Mouse (Mus musculus): ENCODE measurements around the gene Cic. TPM values are rescaled to one million over a fixed set of nuclear protein-coding genes. Genes with fewer than 3 reads are reported as not detected.

The Cic gene
- polyA plus RNA-seq, 1 experiment from 2014 or later: 36.0 TPM

GRCm38 (mm10) chr7:25301063-25301462 lies 33.6 kb downstream of the Cic start, which contains the start of gene Prr19:
Gene Prr19 (plus strand): TSS chr7:25301411.
- no peak within 1 kb of the TSS for H3K9ac ChIP-seq (ENCODE audit: low read depth, low read length)
- H3K27ac ChIP-seq (ENCODE audit: low read depth, low read length): no peak within 1 kb of the TSS
- no peak; the same call in 1 of the 2 replicates for ATAC-seq (ENCODE audit: low FRiP score, low TSS enrichment)
- peaks cover under 1% of the 10 kb centered on the region; the same call in 1 of the 2 replicates for H3K36me3 ChIP-seq (ENCODE audit: control insufficient read depth, insufficient read depth, low read length)
- 62% methylated on average over 19 of the region's 19 CpGs for WGBS
- peaks cover 14% of the 10 kb centered on the region for H3K4me1 ChIP-seq (ENCODE audit: control insufficient read depth, insufficient read depth, low read length)
- H3K27me3 ChIP-seq (ENCODE audit: control insufficient read depth, insufficient read depth, low read length): no peaks in the 10 kb centered on the region
- H3K4me2 ChIP-seq (replicated peaks; ENCODE audit: low read depth, low read length): no peak within 1 kb of the TSS
- no peaks in the 10 kb centered on the region for H3K9me3 ChIP-seq (ENCODE audit: control insufficient read depth, low read length)
- H3K4me3 ChIP-seq (ENCODE audit: low read length): no peak within 1 kb of the TSS

GRCm38 (mm10) chr7:25303003-25303684 lies 35.6 kb downstream of the Cic start:
- 68% methylated on average over 9 of the region's 9 CpGs for WGBS
- H3K9ac ChIP-seq (ENCODE audit: low read depth, low read length): no peak overlapping the region

GRCm38 (mm10) chr7:25303685-25304006 lies 36.1 kb downstream of the Cic start:
- Histone ChIP-seq H3K36me3 (ENCODE audit: control insufficient read depth, insufficient read depth, low read length) (no peaks in the 10 kb centered on the region), H3K27me3 (ENCODE audit: control insufficient read depth, insufficient read depth, low read length) (peaks cover 5% of the 10 kb centered on the region; the same call in 1 of the 2 replicates), H3K4me1 (ENCODE audit: control insufficient read depth, insufficient read depth, low read length) (peaks cover 6% of the 10 kb centered on the region; the same call in 1 of the 2 replicates), H3K9ac (ENCODE audit: low read depth, low read length) (no peak overlapping the region), H3K4me2 (replicated peaks; ENCODE audit: low read depth, low read length) (no peak overlapping the region), H3K27ac (ENCODE audit: low read depth, low read length) (no peak overlapping the region), H3K9me3 (ENCODE audit: control insufficient read depth, low read length) (no peaks in the 10 kb centered on the region), H3K4me3 (ENCODE audit: low read length) (no peak overlapping the region)
- no peak for ATAC-seq (ENCODE audit: low FRiP score, low TSS enrichment)
- 85% methylated on average over 3 of the region's 3 CpGs for WGBS

More at GRCm38 (mm10) chr7:25303003-25303684, 35.6 kb downstream of the Cic start:
- Histone ChIP-seq H3K9me3 (ENCODE audit: control insufficient read depth, low read length) (no peaks in the 10 kb centered on the region), H3K4me2 (replicated peaks; ENCODE audit: low read depth, low read length) (no peak overlapping the region), H3K36me3 (ENCODE audit: control insufficient read depth, insufficient read depth, low read length) (no peaks in the 10 kb centered on the region), H3K4me1 (ENCODE audit: control insufficient read depth, insufficient read depth, low read length) (peaks cover 6% of the 10 kb centered on the region; the same call in 1 of the 2 replicates), H3K27me3 (ENCODE audit: control insufficient read depth, insufficient read depth, low read length) (peaks cover 5% of the 10 kb centered on the region; the same call in 1 of the 2 replicates), H3K27ac (ENCODE audit: low read depth, low read length) (no peak overlapping the region), H3K4me3 (ENCODE audit: low read length) (no peak overlapping the region)
- ATAC-seq (ENCODE audit: low FRiP score, low TSS enrichment): no peak

GRCm38 (mm10) chr7:25305481-25305880 lies 38.0 kb downstream of the Cic start:
- H3K4me1 ChIP-seq (ENCODE audit: control insufficient read depth, insufficient read depth, low read length): peaks cover 6% of the 10 kb centered on the region; the same call in 1 of the 2 replicates
- H3K36me3 ChIP-seq (ENCODE audit: control insufficient read depth, insufficient read depth, low read length): no peaks in the 10 kb centered on the region
- peaks cover 5% of the 10 kb centered on the region; the same call in 1 of the 2 replicates for H3K27me3 ChIP-seq (ENCODE audit: control insufficient read depth, insufficient read depth, low read length)
- ATAC-seq (ENCODE audit: low FRiP score, low TSS enrichment): no peak
- no peak overlapping the region; the same call in 1 of the 2 replicates for H3K9ac ChIP-seq (ENCODE audit: low read depth, low read length)
- H3K27ac ChIP-seq (ENCODE audit: low read depth, low read length): no peak overlapping the region
- peak overlapping the region; percentile 71 for H3K4me2 ChIP-seq (replicated peaks; ENCODE audit: low read depth, low read length)
- WGBS: 2% methylated on average over 2 of the region's 2 CpGs
- no peaks in the 10 kb centered on the region for H3K9me3 ChIP-seq (ENCODE audit: control insufficient read depth, low read length)
- H3K4me3 ChIP-seq (ENCODE audit: low read length): peak overlapping the region; percentile 37

GRCm38 (mm10) chr7:25305956-25306613 lies 38.6 kb downstream of the Cic start, which contains the start of gene Tmem145:
Gene Tmem145 (plus strand): TSS chr7:25306106.
- Histone ChIP-seq H3K4me3 (ENCODE audit: low read length) (peak within 1 kb of the TSS; percentile 37), H3K27me3 (ENCODE audit: control insufficient read depth, insufficient read depth, low read length) (peaks cover 5% of the 10 kb centered on the region; the same call in 1 of the 2 replicates), H3K4me1 (ENCODE audit: control insufficient read depth, insufficient read depth, low read length) (peaks cover 6% of the 10 kb centered on the region; the same call in 1 of the 2 replicates), H3K36me3 (ENCODE audit: control insufficient read depth, insufficient read depth, low read length) (no peaks in the 10 kb centered on the region), H3K9me3 (ENCODE audit: control insufficient read depth, low read length) (no peaks in the 10 kb centered on the region), H3K9ac (ENCODE audit: low read depth, low read length) (no peak within 1 kb of the TSS; the same call in 1 of the 2 replicates), H3K27ac (ENCODE audit: low read depth, low read length) (no peak within 1 kb of the TSS), H3K4me2 (replicated peaks; ENCODE audit: low read depth, low read length) (peak within 1 kb of the TSS; percentile 71)
- peak; percentile 89 for ATAC-seq (ENCODE audit: low FRiP score, low TSS enrichment)
- under 1% methylated on average over 41 of the region's 47 CpGs for WGBS

- 49% methylated on average over 2 of the region's 2 CpGs for WGBS
These were observed 39.1 kb downstream of the Cic start for GRCm38 (mm10) chr7:25306614-25306996.

GRCm38 (mm10) chr7:25308702-25309318 lies 41.3 kb downstream of the Cic start:
- peaks cover 23% of the 10 kb centered on the region for H3K27me3 ChIP-seq (ENCODE audit: control insufficient read depth, insufficient read depth, low read length)
- no peaks in the 10 kb centered on the region for H3K9me3 ChIP-seq (ENCODE audit: control insufficient read depth, low read length)
- no peak for ATAC-seq (ENCODE audit: low FRiP score, low TSS enrichment)
- WGBS: 62% methylated on average over 17 of the region's 17 CpGs
- peaks cover 6% of the 10 kb centered on the region; the same call in 1 of the 2 replicates for H3K4me1 ChIP-seq (ENCODE audit: control insufficient read depth, insufficient read depth, low read length)
- H3K27ac ChIP-seq (ENCODE audit: low read depth, low read length): no peak overlapping the region
- no peaks in the 10 kb centered on the region for H3K36me3 ChIP-seq (ENCODE audit: control insufficient read depth, insufficient read depth, low read length)
- no peak overlapping the region for H3K4me3 ChIP-seq (ENCODE audit: low read length)
- H3K9ac ChIP-seq (ENCODE audit: low read depth, low read length): no peak overlapping the region
- no peak overlapping the region for H3K4me2 ChIP-seq (replicated peaks; ENCODE audit: low read depth, low read length)

More at GRCm38 (mm10) chr7:25306614-25306996, 39.1 kb downstream of the Cic start:
- no peaks in the 10 kb centered on the region for H3K9me3 ChIP-seq (ENCODE audit: control insufficient read depth, low read length)
- H3K27ac ChIP-seq (ENCODE audit: low read depth, low read length): no peak overlapping the region
- peaks cover 5% of the 10 kb centered on the region; the same call in 1 of the 2 replicates for H3K27me3 ChIP-seq (ENCODE audit: control insufficient read depth, insufficient read depth, low read length)
- no peak overlapping the region for H3K4me2 ChIP-seq (replicated peaks; ENCODE audit: low read depth, low read length)
- H3K9ac ChIP-seq (ENCODE audit: low read depth, low read length): no peak overlapping the region
- peaks cover 6% of the 10 kb centered on the region; the same call in 1 of the 2 replicates for H3K4me1 ChIP-seq (ENCODE audit: control insufficient read depth, insufficient read depth, low read length)
- no peak for ATAC-seq (ENCODE audit: low FRiP score, low TSS enrichment)
- H3K4me3 ChIP-seq (ENCODE audit: low read length): no peak overlapping the region
- no peaks in the 10 kb centered on the region for H3K36me3 ChIP-seq (ENCODE audit: control insufficient read depth, insufficient read depth, low read length)

GRCm38 (mm10) chr7:25309425-25309824 lies 41.9 kb downstream of the Cic start:
- WGBS: 86% methylated on average over 9 of the region's 9 CpGs
- peaks cover 6% of the 10 kb centered on the region; the same call in 1 of the 2 replicates for H3K4me1 ChIP-seq (ENCODE audit: control insufficient read depth, insufficient read depth, low read length)
- H3K9ac ChIP-seq (ENCODE audit: low read depth, low read length): no peak overlapping the region
- H3K9me3 ChIP-seq (ENCODE audit: control insufficient read depth, low read length): no peaks in the 10 kb centered on the region
- H3K4me2 ChIP-seq (replicated peaks; ENCODE audit: low read depth, low read length): no peak overlapping the region
- peaks cover 29% of the 10 kb centered on the region for H3K27me3 ChIP-seq (ENCODE audit: control insufficient read depth, insufficient read depth, low read length)
- no peak overlapping the region for H3K4me3 ChIP-seq (ENCODE audit: low read length)
- H3K36me3 ChIP-seq (ENCODE audit: control insufficient read depth, insufficient read depth, low read length): no peaks in the 10 kb centered on the region
- no peak for ATAC-seq (ENCODE audit: low FRiP score, low TSS enrichment)
- H3K27ac ChIP-seq (ENCODE audit: low read depth, low read length): no peak overlapping the region

All from kidney, embryonic 14.5 days (tissue).